Mouse (Mus musculus): ENCODE measurements at regions not wholly inside any gene's neighbourhood (a gene's known extent, or its start where the extent isn't known, plus 50 kb on each side); places are given as distances from the start of the nearest gene placed in this dataset.
"Not testable (repeated sequence)": the region's sequence is repeated elsewhere in the genome, so short reads cannot be mapped to it uniquely, and the experiment has no call there.

DNA sequence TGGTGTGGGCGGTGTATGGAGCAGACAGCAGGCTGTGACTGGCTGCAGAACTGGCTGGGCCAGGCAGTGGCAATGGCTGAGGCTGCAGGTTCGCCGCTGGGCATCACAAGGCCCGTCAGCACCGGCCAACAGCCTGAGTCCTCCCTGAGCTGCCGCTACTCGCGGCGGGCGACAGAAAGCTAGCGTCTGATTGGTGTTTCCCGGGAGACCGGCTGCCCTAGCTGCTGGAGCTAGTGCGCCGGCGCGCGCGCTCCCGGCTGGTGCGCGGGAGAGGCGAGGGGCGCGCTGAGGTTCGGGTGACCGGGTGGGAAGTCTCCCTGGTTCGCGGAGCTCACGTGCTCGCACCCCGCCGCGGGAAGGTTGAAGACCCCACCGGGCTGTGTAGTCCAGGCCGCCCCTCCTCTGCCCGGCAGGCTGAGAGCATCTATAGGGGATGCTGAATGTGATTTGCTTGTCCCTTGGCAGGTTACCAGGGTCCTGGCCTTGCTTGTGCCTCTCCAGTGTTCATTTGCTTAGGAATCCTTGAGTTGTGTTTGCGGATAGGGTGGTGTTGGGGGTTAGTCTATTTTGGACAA, 241.2 kb downstream of the Mef2c start:
- ATAC-seq, result no peak

DNA sequence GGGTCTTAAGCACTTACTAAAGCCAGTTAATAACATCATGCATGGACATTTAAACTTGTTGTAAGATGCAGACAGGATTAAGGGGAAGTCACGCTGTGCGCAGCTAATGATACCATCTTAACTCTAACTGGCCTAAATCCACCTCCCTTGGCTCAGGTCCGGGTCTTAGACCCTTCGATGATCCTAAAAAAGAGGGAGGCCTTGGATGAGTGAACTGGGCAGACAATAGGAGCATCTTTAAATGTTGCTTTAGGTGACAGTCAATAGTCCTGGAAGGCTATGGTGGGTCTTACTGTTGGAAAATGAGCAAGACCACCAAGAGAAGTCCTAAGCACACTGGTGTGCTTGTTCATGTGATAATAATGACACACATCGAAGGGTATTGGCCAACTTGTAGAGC, 242.1 kb downstream of the Mef2c start:
- ATAC-seq, result no peak

DNA sequence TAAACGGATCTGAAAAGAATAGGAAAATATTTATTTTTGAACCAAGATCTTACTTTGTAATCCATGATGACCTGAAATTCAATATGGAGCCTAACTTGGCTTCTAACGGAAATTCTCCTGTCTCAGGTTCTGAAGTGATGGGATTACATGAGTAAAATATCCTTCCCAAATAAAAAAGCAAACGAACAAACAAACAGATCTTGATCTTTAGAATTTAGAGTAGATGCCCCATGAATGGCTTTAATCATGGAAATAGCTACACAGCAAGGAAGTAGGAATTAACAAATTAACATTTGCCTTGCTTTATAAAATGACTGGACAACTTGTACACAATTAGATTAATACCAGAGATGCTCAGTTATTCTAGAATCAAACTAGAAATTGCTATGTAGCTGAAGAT, 243.8 kb downstream of the Mef2c start:
- no peak for ATAC-seq

DNA sequence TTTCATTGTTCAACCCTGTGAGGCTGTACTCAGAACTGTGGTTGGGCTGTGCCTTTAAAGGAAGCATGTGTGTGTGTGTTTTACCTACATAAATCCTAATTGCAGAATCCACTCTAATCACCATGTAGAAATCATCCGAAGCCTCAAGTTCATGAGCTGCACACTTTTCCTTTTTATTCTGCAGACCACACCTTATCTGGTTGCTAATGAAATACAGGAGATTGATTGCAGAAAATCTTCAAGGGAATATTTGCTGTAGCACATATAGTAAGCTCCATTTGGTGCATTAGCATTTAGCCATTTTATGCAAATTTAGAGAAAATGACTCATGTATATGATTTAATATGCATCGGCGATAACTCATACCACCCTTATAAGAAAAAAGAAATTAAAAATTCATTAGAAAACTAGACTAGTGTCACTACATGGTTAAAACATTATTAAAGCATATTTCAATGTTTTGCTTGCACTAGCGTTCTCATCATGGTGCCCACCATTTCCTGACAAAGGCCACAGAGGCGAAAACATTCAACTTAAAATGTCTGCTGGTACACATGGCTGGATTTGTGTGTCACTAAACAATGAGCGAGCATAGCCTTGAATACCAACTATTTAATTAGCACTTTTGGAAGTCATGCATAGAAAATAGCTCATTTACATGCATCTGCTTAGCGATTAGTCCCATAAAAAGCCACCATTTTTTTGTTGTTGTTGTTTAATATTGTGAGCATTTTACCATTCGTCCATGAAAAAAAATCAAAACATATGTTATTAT, 245.7 kb downstream of the Mef2c start:
- no peak for ATAC-seq

DNA sequence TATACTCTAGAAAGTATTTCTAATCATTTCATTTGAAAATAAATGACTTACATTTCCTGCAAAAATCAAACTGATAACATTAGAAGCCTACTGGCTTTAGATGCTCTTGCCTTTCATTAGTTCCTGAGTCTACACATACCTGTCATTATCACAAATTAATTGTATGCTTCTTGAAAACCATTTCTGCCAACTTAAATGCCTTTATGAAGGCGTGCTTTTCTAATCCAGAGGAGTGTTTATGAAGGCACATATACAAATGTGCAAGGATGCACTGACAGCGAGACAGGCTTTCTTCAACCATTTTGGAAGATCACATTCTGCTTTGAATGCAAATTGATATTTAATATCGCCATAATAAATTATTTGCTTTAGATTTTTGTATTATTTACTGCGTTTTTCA, 246.6 kb downstream of the Mef2c start:
- no peak for ATAC-seq

DNA sequence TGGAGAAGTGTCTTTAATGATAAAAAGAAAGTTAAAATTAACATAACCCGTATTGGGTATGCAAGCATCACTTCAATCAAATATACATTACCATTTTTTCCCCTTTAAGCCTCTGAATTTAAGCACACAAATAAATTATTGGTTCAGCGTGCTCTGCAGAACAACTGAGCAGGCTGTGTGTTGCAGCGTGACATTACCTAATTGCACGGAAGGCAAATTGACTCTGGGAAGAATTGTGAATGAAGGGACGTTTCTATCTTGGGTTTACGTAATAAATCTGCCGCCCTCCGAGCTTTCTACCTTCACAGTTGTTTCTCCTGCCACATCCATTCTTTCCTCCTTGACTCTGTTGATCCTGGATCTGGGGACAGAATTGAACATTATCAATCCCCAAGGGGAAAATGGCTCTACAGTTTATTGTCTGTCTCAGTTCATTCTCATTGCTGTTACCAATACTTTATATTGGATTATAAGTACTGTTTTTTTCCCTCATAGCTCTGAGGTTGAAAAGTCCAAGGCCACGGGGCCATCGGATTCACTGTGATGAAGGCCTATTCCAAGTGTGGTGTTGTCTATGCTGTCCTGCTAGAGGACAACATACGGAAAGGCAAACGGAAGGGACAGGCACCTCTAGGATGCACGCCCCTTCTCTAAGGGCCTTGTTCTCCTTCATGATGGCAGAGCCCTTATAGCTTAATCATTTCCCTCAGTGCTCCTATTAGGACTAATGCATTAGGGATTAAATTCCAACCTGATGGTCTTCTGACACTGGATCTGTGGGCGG, 256.7 kb downstream of the Mef2c start:
- no peak for ATAC-seq

DNA sequence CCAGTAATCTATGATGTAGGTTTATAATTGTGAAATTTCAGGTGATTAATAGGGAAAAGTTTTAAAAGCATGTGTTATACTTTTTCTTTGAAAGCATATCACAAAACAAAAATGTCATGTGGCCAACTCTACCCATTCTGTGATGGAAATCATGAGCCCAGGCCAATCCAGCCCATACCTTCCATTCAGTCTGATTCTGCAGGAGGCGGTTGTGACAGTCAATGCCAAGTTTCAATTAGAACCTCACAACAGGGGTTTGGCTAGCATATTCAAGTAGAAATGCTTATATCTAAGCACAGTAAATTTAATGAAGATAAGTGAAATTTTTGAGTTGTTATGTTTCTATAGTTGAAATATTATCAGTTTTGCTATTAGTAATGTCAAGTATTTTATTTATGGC, 258.6 kb downstream of the Mef2c start:
- no peak for ATAC-seq

DNA sequence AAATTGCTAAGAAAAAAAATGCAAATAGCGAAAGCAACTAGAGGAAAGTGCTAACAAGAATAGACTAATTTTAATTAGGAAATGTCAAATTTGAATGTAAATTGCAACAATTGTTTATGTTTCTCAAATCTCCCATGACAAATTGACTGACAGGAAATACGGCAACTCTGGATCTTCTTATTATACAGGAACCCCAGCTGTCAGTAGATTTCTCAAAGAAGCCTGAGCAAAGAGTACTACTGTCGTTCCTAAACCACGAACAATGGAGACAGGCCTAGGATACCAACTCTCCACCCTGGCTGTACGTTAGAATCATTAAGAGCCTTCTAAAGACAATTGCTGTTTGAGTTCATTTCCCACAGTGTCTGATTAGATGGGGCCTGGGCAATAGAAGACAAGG, 259.5 kb downstream of the Mef2c start:
- ATAC-seq, result not testable (repeated sequence)

DNA sequence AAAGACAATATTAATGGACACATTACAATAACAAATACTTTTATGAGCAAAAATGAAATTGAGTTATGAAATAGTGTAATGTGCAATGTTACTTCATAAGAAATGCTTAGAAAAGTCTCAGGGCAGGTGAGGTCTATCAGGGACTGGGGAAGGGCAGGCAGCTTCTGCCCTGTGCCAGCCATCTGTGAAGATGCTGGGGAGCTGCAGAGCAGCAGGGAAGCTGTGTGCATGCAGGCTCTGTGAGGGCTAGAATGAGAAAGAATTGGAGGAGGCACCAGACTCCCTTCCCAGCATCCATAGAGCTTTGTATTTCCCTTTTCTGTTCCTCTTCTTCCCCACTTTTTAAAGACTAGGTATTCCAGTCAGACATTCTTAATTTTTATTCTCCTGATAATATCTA, 281.8 kb downstream of the Mef2c start:
- no peak for ATAC-seq

DNA sequence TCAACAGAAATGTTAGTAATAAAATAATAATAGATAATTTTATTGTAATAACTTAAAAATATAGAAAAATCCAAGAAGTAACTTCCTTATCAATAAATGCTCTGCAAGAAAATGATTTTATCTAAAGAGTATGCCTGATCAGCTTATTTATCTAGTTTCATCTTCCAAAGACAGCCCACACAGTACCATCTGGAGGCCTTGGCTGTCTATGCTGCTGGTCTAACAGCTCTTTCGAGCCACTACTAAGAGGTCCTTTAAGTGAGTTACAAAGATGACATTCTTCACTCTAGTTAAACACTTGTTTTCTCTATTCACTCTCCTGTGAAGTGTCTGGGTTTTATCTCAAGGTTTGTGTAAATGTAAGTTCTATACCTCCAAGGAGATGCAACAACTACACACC, 305.7 kb downstream of the Mef2c start:
- no peak for ATAC-seq

DNA sequence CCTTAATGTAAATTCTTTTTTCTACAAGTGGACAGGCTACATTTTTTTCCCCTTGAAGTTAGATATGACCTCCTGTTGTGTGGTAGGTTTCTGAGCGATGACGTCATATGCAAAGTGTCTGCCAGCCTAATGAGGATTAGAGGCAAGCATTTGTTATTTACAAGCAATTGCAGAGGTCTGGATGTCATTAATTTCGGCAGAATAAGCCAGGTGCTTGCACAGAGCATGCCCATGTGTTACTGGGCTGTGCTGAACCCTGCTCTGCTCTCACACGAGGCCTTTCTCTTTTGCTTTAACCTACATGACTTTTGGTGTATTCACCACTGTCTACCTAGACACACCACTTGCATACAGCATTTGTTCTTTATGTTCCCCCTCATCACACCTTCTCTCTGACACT, 316.5 kb downstream of the Mef2c start:
- ATAC-seq, result no peak

DNA sequence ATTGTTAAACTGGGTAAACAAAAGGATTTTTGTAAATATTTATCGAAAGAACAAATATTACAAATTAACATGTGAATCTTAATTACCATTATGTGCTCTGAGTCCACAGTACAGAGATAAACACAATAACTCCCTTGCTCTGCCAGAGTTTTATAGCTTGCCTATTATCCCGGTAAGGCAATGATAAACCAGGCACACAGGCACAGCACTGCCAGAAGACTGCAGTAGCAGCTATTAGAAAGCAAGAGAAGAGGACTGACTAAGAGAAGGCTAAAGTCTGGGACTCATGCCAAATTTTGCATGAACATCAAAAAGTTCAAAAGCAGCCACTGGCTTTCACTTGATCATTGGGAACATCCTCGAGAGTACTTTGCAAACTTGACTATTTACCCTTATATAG, 316.9 kb downstream of the Mef2c start:
- no peak for ATAC-seq

DNA sequence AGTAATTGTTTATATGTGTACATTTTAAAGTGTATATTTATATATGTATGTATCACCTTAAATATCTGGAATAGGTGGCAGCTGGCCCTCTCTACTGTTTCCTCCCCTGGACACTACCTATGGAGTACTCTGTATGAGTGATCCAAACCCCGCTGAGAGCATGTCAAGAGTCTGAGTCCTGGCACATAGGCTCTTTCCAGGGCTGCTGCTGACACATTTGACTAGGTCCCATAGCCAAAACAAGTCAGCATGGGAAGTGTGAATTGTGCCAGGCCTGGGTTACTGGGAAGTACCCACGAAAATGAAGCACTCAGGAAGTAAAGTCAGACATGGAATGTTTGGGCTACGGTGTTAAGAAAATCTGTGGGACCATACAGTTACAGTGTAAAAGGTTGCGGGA, 321.1 kb downstream of the Mef2c start:
- ATAC-seq, result no peak

DNA sequence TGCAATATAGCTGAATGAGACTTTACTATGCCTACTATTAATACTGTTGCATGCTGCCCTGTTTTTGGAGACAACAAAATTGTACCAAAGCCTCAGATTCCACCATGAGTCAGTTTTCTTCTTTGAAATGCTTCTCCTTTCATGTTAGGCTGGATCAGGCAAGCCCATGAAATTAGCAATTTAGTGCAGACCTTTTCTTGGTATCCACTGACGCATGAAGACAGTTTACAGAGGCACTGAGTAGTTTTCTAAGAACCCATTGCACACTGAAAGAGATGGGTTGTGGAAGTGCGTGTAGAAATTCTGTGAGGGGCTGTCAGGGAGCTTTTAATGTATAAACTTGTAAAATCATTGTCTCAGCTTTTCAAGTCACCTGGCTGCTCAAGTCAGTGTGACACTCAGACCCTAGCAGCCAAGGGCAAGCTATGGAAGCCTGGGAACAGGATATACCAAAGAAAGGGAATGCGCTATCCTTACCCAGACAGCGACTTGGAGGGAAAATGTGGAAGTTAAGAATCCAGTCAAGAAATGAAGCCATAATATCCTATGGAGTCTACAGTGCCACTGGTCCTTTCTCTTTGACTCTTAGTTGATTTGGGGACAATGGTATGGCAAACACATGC, 323.1 kb downstream of the Mef2c start:
- no peak for ATAC-seq

DNA sequence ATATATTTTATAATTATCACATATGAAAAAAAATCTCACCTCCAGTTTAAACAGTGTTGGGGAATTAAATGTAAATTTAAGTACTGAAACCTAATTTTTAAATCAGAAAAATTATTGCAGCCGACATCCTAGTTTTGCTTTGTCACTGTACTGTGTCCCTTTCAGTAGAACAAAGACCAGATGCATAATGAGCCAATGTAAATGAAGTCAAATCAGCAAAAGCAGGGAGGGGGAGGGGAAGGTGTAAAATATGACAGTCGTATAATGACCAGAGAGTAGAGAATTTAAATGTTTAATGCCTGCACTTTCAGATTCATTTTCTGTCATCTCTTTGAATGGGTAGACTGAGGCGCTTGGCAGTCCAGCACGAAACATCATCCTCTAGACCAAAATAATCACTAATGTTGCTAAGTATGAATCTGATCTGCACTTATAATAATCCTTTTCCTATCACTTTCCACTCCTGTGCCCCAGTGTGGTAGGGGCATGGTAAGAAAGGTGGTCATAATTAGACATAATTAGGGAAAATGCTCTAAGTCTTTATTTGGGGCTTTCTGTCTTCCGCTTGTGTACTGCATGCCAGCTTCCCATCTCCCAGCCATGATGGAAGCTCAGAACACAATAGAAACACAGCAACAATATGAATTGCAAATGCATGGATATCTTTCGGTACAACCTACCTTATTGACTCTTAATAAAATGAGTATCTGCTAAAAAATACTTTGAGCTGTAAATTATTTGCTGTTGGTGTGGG, 356.0 kb upstream of the Tmem161b start:
- no peak for ATAC-seq

DNA sequence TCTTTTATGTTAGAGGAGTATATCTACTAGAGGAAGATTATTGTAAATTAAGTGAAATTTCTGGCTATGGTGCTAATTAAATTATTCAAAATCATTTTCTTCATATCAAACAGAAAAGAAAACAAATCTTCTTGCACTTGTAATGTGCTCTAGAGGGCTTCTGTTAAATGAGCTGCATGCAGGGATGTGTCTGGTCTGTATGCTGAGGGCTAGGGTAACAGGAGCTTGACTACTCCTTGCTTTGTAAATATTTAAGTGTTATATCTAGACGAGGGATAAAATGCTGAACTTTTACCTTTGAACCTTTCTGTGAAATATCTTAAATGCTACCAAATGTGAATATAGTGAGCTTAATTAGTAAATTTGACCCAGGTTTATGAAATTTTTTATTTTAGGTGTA, 354.9 kb upstream of the Tmem161b start:
- ATAC-seq, result no peak

DNA sequence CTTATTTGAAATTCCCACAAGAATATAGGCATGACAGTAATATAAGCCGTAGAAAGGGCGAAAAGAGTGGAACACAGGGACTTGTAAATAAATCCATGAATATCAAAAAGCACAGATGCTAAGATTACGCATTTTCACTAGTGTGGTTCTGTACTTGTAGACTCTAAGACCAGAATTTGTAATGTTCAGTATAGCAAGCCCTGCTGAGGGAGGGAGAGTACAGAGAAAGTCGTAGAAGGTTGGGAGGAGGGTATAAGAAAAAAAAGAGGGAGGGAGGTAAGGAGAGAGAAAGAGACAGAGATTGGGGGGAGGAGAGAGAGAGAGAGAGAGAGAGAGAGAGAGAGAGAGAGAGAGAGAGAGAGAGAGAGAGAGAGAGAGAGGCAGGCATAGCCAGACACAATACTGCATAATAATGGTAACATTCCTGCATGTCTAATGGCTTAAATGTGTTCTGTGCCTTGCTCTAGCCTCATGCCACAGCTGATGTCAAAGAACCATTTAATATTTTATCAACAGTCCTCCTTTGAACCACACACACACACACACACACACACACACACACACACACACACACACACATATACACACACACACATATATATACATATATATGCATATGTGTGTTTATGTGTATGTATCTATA, 354.1 kb upstream of the Tmem161b start:
- ATAC-seq, result no peak

DNA sequence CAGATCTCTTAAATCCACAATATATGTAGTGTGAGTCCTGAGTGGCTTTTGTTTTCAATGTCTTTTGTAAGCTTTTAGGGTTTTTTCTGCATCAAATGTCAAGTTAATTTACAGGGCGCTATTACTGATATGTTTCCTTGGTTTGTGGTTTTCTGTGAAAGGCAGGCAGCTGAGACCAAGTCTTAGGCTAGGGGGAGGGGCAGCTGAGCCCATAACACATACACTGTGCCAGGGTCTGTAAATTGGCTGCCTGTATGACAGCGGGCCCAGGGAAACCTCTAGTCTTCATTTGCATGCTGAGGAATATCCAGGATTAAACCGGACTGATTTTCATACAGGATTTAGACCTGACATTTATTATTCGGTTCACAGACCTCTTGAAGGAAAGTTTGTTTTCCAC, 353.2 kb upstream of the Tmem161b start:
- no peak for ATAC-seq

DNA sequence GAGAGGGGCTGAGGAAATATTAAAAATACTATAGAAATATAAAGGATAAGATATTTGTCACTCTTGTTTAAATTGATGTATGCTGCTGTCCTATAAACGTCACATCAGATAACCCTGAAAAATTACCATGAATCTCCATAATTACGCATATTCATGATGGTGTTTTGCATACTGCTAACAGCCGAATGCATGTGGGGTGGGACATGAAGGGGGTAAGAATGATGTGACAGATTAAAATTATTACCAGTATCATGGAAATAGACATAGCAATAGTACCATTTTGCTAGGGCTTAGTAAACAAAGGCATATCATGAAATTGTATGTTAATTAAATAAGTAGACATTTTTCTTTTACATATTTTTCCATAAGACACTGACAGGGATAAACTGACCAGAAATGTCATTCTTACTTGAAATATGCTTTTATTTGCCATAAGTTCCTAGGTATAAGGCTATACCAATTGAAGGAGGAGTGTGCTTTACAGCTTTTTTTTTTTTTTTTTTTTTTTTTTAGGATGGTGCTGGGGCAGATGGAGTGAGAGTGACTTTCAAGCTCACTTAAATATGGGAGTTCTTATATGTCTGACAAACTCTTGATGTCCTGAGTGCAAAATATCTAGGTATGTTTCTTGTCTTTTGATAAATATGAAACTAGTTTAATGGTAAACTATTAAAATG, 349.8 kb upstream of the Tmem161b start:
- ATAC-seq, result no peak

DNA sequence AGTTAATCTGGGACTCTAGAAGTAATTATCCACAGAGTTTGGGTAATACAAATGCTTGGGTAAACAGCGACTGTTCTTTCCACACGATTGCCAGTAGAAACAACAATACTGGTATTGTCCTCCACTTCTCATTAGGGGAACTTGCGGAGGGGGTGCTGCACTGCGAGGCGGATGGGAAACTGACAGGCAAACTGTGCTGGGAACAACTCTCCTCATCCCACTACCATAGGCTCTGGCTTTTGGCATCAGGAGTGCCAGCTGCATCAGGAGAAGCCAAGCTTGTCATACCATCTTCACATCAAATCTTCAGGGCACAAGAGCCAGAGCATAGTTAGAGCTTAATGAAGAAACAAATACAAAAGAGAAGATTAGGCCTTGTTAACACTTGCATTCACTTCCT, 349.2 kb upstream of the Tmem161b start:
- no peak for ATAC-seq

DNA sequence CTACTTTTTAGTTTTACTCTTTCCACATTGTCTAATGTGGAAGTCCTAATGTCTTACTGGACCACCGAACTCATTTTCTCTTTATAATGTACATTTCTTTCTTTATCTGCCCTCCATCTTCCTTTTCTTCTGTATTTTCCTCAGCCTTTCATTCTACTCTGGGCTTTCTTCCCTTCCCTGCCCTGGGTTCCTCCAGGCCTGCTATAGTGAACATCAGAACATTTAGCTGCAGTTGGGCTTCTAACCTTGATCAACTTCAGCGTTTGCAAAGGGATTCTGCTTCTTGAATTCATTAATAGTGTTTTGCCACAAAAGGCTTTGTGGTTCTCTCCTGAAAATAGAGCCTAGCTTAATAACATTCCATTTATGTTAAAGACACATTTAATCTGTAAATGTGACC, 342.5 kb upstream of the Tmem161b start:
- ATAC-seq, result no peak

DNA sequence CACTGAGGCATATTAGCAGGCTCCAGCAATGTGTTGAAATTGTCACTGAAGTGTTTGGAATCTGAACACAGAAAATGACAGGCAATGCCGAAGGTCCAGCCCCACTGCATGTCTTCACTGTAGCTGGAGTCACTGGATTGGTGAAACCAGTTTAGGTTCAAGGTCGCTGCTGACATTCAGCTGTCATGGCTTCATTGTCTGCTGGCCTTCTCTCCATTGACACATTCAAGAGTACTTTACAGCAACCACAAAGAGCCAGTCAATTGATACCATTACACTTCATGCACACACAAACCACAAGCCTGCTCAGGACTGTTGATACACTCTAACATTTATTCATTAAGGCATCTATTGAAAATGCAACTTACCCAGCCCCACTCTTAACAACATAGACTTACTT, 341.8 kb upstream of the Tmem161b start:
- no peak for ATAC-seq
